Mouse (Mus musculus): ENCODE results near the gene Scube2.
A peak's percentile ranks its signal among the peaks of the same experiment; 100 is the strongest.

The Scube2 gene

DNA sequence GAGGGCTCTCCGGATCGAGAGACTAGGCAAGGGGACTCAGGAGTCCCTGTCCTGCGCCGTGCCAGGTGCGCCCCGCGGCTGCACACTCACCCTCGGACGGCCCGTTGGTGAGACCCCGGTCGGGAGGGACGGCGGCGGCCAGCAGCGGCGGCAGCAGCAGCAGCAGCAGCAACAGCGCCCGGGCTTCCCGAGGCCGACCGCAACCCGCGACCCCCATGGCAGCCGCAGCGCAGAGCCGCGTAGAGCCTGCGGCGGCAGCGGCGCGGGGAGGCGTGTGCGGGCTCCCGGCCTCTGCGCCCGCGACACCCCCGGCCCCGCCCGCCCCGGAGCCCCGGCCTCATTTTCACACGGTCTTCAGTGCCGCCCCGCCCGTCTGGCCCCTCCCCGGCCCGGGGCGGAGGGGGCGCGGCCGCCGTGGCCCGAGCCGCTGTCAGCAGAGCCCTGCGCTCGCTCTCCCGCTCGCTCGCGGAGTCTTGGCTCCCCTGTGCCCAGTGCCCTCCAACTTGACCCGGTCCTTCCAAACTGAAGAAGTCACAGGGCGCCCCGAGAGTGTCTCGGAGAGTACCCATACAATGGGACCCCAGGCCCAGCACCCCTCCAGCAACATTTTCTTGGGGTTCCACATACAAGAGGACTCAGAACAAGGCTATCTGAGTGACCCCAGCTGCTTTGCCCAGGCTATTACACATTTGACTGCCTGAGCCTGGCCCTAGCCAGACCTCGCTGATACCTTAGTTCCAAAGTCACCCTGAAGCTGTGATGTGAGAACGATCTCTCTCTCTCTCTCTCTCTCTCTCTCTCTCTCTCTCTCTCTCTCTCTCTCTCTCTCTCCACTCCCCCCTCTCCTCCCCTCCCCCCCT, at the start of gene Scube2:
Gene Scube2 (minus strand): TSS at position 310 of the 860 bp plus-strand sequence.
- DNase-seq (ENCODE audit: low read depth), result no peak

DNA sequence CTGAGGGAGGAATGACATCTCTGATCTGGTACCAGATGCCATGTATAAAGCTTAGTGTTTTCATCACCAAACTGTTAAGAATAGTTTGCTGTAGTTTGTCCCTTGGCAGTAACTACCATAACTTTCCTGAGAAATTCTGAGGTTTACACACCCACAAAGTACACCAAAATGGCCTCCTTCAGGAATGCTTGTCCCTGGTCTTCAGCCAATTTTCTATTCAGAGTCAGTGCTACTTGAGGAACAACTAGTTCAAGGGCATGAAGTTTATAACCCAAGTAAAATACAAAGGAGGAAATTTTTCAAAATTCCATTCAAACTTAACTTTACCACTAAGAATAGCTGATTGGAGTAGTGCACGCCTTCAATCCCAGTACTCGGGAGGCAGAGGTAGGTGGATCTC, 40.7 kb upstream of the Scube2 start:
- DNase-seq (ENCODE audit: low read depth), result peak; percentile 30

DNA sequence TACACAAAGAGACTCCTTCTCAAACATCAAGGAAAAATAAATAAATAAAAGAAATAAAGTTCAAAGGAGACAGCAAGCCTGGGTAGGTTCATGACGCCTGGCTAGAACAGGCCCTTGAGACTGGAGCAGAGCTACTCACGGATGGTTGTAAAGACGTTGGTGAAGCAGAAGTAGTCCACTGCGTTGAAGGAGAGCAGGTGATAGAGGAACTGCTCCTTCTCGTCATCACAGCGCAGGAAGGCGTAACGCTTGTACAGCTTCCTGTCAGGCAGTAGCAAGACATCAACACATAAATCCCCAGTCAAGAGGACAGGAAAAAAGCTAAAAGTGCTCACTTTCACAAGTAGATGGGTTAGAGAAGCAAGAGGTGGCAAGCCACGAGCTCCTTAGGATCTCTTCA, 35.4 kb upstream of the Scube2 start:
- no peak for DNase-seq (ENCODE audit: low read depth)

DNA sequence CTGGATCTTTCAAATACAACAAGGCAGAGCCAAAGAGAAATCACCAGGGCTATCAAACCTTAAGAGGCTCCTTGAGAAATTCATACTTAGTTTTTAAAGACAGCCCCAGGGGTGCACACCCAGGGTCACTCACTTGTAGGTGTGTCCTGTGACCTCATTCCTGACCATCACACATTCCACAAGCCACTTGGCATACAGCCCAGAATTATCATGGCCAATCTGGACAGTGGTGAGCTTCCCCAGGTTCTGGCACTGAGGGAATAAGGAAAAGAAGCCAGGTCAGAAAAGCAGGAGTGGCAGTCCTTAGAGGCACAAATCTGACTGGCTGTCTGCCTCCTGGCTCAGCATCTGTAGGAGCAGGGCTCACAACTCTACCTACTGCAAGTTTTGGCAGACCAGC, 33.4 kb upstream of the Scube2 start:
- no peak for DNase-seq (ENCODE audit: low read depth)

DNA sequence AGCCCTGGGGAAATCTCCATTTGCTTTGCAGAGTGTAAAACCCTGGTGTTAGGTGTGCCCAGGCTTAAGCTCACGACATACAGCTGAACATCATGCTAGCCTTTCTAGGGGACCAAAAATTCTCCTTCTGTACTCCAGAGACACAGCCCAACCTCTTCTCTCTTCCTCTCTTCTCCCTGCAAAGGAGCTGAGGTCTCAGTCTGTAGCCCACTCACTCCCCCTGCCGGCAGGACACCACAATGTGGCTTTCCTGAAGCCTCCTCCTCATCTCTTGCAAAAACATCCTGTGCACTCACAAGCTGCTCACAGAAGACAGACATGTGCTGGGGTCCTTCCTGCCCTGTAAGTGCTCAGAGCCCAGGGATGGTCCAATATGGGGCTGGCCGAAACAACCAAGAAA, 27.1 kb upstream of the Scube2 start:
- no peak for DNase-seq (ENCODE audit: low read depth)

DNA sequence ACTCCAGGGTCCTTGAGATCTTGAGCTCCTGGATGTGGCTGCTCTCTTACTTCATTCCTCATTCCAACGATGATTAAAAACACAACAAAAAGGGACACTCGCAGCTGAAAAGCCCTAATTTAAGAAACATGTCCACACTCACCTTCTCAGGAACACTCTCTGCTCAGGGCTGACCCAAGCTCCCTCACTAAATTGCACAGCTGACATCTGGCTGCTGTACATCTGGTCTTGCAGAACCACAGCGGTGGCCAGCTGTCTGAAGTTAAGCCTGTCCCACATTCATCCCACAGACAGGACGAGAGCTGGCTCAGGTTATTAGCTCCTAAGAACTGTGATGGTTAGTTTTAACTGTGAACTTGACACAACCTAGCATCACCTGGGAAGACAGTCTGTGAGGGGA, 26.3 kb upstream of the Scube2 start:
- no peak for DNase-seq (ENCODE audit: low read depth)

DNA sequence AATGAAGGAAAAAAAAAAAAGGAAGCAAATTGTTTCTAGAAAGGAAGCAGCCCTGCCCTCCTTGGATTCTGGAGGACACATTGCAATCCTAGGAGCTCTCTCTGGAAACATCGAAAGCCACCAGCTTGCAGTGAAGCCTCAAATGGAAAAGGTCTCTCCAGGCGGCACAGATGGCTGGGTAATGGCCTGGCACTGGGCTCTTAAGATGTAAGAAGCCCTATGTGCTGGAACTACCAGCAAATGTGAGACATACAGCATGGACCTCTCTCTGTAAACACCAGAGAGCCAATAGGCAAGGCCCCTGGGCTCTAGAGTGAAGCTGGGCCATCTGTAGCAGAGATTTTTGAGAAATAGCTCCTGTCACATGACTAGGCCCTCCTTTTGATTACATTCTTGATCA, 24.8 kb upstream of the Scube2 start:
- DNase-seq (ENCODE audit: low read depth), result no peak

DNA sequence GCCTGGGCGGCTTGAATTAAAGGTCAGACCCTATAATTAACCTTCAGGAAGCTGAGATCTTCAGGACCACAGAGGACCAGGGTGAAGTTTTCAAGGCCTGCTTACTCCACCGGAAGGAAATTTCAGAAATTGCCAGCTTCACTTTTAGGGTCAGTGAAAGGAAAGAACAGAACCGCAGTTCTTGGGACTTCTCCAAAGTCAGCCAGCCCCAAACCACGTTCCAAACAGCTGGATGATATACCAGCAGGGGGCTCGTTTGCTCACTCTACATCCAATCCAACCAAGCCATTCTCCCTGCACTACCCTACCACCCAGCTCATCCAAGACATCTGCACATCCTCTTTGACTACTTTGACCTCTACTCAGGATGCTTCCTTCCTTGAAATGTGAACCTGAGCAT, 23.8 kb upstream of the Scube2 start:
- DNase-seq (ENCODE audit: low read depth), result no peak

DNA sequence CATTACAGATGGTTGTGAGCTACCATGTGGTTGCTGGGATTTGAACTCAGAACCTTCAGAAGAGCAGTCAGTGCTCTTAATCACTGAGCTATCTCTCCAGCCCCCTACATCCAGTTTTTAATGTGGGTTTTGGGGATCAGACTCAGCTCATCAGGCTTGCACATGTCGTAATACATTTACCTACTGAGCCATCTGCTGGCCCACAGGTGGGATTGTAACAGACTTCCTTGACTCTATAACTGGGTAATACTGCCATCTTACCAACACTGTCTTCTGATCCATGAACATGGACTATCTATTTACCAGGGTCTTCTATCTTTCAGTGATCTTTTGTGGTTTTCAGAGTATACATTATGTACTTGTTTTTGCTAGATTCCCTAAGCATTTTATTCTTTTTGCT, 20.8 kb upstream of the Scube2 start:
- DNase-seq (ENCODE audit: low read depth), result no peak

DNA sequence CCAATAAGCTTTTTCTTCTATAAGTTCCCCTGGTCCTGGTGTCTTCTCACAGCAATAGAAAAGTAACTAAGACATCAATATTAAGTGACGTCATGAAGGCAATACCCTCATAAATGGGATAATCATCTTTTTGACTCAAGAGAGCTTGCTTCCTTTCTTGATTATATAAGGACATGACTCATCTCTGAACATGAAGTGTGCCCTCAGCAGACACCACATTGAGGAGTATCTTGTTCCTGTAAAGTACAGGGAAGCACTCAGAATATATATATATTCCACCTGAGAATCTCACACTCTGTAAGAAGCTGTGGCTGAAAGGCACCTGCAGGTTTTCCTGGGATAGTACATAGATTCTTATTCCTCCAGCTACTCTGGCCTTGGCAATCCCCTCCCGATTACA, 17.1 kb upstream of the Scube2 start:
- no peak for DNase-seq (ENCODE audit: low read depth)

DNA sequence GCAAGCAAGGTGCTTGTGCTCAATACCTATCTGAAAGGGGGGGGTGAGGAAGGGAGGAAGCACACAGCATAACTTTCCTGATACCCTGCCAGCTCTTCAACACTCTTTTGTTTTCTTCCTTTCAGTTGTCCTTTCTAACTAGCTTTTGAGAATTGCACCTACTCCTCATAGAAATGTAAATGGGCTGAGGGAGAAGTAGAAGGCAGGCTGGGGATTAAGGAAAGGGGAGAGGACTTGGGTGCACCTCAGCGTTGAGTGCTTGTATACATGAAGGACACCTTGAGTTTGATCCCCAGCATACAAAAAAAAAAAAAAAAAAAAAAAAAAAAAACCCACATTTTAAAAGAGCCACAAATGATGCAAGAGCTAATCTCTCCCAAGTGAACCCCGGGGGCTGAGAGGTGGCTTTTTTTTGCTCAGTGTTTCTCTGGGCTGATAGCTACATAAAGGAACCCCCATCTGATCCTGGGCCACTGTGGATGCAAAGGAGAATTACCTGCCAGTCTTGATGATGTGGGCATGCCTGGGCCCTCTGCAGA, 16.2 kb upstream of the Scube2 start:
- DNase-seq (ENCODE audit: low read depth), result no peak

DNA sequence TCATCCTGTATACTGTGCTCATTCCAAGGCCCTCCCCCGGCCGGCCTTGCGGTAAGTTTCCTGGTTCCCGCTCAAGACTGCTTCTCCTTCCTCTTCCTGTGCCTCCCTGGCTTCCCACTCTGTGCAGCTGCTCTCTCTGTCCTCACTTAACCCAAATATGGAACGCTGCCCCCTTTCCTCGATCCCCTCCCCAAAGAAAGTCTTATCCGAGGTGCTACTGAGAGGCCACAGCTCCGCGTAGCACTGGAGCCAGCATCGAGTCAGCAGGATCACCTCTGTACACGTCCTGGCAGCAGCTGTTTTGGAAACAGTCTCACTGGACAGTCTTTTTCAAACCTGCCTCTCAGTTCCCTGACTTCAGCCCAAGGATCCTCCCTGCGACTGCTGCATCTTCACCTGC, 13.7 kb upstream of the Scube2 start:
- no peak for DNase-seq (ENCODE audit: low read depth)

DNA sequence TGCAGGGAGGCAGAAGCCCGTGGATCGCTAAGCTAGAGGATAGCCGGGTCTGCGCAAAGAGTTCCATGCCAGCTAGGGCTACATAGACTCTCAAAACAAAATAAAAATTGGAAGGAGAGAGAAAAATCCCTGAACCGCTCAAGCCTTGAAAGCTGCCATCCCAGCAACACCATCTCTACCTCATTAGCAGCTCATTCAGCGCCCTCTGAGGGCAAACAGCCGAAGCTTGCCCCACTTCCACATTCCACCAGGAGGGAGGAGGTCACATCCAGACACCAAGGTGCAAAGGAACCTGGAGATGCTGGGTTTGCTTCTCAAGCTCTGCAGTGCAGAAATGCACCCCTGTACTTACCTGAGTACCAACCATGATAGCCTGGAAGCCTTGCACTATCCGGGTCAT, 10.6 kb upstream of the Scube2 start:
- no peak for DNase-seq (ENCODE audit: low read depth)

DNA sequence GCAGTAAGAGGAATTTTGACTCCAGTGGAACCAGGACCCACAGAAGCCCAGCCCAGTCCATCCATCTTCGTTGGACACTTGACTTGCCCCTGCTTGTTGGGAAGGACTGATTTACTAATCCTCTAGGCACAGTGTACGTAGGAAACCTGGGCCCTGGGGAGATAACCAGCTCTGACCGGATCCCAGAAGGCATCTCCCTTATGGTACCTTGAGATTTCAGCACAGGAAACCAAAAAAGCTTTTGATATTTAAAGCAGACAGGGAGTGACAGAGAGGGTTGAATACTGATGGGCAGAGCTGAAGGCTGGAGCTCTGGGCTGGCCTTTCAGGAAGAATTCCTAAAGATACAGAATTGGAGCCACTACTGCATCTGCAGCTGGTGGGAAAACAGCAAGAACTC, 10.1 kb upstream of the Scube2 start:
- DNase-seq (ENCODE audit: low read depth), result no peak

DNA sequence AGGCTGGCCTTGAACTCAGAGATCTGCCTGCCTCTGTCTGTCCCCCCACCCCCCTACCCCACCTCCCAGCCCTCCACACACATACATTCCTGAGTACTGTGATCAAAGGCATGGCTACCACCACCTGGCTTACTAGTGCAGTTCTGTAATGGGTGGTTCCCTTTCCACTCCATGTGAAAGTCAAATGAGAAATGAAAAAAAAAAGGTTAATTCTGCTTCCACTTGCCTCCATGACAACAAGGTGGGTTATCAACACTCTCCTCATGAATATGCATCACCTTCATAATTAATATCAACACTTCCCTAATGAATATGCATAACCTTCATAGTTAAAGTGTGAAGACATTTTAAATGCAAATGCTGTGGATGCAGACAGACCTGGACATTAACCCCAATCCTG, 9.6 kb upstream of the Scube2 start:
- DNase-seq (ENCODE audit: low read depth), result no peak

DNA sequence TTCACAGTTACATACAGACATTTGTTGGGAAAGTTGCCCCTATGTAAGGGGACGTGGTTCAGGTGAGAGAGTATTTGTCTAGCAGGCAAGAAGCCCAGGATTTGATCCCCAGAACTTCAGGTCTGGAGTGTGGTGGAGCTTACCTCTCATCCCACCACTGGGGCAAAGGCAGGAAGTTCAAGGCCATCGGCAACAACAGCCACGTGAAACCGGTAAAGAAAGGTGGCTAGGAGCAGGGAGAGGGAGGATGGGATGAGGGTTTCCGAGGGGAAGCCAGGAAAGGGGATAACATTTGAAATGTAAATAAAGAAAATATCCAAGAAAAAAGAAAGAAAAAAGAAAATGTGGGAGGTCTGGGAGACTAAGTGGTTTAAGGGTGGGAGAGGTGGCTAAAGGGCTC, 7.7 kb upstream of the Scube2 start:
- DNase-seq (ENCODE audit: low read depth), result no peak

DNA sequence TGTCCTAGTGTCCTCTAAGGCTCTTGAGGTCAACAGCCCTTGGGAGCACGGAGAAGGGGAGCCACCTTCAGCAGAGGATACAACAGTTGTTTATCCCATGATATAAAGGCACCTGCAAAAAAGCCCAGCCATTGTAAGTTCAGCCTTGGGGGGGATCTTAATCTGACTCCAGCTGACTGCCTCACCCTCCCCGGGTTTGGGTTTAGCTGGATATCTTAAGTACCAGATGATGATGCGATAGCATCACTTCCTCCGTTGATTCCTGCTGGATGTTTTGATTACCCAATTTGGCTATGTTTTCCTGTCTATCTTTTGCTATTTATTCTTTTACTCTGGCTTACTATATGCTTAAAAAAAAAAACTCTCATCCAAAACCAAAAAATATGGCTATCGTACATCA, 5.8 kb upstream of the Scube2 start:
- no peak for DNase-seq (ENCODE audit: low read depth)

DNA sequence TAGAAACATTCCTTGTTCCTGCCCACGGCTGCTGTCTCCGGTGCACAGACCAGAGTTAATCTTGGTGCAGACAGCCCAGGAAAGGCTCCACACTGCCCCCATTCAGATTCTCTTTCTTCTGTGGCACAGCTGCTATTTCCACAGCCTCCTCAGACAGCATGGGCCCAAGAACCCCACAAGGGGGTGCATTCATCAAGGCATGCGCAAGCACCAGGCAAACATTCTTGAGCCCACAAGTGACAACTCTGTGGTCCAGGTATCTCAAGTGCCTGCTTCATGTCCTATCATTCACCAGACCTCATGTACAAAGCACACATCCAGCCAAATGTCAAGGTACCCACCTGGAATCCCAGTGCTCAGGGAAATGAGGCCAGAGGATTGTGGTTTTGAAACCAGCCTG, 3.0 kb upstream of the Scube2 start:
- peak; percentile 37 for DNase-seq (ENCODE audit: low read depth)

DNA sequence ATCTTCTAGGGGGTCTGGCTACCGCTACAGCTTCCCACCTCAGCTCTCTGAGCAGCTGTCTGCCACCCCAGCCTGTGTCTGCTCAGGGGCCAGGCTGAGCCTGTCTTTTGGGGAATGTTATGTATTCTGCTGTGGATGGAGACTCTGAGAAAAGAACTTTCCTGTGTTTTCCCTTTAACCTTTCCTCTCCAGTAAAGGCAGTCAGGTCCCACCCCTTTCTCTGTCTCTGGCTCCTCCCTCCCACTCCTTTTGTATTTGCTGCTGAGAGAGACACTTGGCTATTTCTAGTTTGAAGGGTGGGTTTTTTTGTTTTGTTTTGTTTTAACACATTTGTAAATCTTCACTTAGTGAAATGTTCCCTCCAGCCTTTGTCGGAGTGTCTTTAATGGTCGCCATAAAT, 1.2 kb upstream of the Scube2 start:
- DNase-seq (ENCODE audit: low read depth), result no peak

DNA sequence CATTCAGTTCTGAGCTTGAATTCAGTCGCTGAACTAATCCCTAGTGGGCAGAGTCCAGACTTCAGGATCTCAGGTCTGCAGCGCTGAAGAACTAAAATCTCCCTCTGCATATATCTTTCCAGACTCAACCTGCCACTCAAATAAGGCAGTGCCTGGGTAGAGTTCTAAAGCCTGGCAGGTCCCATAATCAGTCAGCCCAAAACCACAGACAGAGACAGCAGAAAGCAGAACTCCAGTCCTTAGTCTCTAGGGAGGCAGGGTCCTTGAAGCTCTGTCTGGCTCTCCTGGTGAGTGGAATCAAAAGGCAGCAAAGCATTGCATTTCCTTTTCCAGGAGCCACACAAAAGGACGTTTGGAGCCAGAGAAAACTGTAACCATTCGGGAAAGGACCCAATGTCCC, 1.9 kb downstream of the Scube2 start:
- no peak for DNase-seq (ENCODE audit: low read depth)

DNA sequence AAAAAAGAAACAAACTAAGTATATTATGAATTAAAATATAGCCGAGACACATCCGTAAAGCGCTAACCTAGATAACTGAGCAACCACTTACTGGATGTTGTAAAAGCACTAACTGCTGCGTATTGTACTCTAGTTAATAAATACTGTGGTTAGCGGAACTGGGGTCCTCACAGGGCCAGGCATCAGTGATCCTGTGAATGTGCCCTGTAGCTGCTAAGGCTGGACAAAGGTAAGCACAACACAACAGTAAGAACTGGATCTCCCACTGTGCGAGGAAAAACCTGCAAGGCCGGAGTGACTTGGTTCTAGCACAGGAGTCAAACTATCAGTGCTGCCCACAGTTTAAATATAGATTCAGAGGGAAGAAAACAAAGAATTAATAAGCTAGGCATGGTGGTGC, 5.3 kb downstream of the Scube2 start:
- DNase-seq (ENCODE audit: low read depth), result no peak

DNA sequence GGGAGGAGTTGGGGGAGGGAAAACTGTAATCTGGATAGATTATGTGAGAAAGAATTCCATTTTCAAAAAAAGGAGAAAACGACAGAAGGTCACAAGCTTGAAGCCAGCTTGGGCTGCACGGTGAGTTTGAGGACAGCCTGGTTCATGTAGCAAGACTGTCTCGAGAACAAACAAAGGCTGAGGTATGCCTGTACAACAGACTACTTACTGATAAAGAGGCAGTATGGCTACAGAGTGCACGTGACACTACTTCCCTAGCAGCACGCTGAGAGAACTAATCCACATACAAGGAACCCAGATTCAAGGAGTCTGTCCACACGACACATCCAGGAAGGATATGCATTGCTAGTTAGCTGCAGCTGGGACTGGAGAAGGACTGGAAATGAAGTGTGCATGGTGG, 6.1 kb downstream of the Scube2 start:
- no peak for DNase-seq (ENCODE audit: low read depth)

DNA sequence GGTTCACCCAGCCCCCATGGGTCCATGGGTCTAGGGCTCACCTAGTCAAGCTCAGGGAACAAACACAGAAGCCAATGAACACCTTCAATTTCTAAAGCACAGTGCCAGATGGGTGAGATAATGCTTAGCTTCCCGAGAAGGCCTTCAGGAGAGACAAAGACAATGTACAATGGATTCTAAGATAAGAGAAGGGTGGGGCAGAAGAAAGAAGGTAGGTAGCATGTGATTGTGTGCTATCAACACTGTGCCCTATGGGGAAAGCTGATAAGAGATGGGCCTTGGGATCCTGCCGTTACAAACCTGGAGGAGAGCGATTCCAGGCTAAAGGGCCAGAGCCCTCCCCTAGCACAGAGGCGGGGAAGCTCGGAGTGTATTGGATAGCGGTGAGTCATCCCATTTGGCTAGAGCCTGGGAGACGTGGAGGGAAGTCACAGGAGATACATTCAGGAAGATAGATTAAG, 12.7 kb downstream of the Scube2 start:
- peak; percentile 31 for DNase-seq (ENCODE audit: low read depth)

DNA sequence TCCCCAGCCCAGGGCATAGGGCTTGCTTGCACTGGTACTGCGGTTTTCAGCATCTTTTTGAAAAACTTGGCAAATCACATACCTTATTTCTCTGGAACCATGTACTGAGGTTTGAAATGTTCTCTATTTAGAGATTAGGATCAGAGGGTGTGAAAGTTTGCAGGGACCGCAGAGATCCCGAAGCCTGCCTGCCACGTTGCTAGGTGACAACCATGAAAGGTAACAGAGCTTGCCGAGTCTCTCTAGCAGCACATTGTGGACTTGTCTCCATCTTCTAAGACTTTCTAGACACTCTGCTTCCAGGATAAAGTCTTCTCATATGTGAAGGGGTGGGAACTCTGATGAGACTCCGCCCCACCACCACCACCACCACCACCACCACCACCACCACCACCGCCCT, 13.5 kb downstream of the Scube2 start:
- no peak for DNase-seq (ENCODE audit: low read depth)
